Mouse (Mus musculus) liver, postnatal 0 days (tissue): ENCODE data around the gene Olfr1442. TPM values are rescaled to one million over a fixed set of nuclear protein-coding genes. Genes with fewer than 3 reads are reported as not detected.

Experiments used
- ATAC-seq: fragments of 200-750 bp; cut with Nextera tagmentation; 2 replicates; pipeline ENCODE4 v1.8.0; 2017; ENCODE audit warnings: mild to moderate bottlenecking, moderate library complexity
- DNase-seq: peaks from one replicate; pipeline ENCODE4 v3.0.0-alpha.2; 2016
- H3K27ac ChIP-seq: fragments of 300-500 bp; sonication (generic); 2 replicates; pipeline ENCODE4 v1.5.1; 2014; ENCODE audit warnings: antibody characterized with exemption, moderate library complexity, mild to moderate bottlenecking, low read depth
- H3K27me3 ChIP-seq: fragments of 300-500 bp; sonication (generic); 2 replicates; pipeline ENCODE4 v1.6.1; 2014; ENCODE audit warnings: low read length, control low read depth, mixed read lengths; ENCODE audit not compliant: insufficient read depth
- H3K36me3 ChIP-seq: fragments of 300-500 bp; sonication (generic); replicated peaks from 2 replicates; pipeline ENCODE4 v1.6.1; 2014; ENCODE audit warnings: mild to moderate bottlenecking, control low read depth, low read length, moderate library complexity, mixed read lengths; ENCODE audit not compliant: insufficient read depth
- H3K4me1 ChIP-seq: fragments of 300-500 bp; sonication (generic); 2 replicates; pipeline ENCODE4 v1.6.1; 2014; ENCODE audit warnings: antibody characterized with exemption, mild to moderate bottlenecking, control low read depth; ENCODE audit not compliant: insufficient read depth
- H3K4me2 ChIP-seq: fragments of 300-500 bp; sonication (generic); 2 replicates; pipeline ENCODE4 v1.6.1; 2014; ENCODE audit warnings: low read depth, mild to moderate bottlenecking, low read length, moderate library complexity, mixed read lengths
- H3K4me3 ChIP-seq: fragments of 300-500 bp; sonication (generic); 2 replicates; pipeline ENCODE4 v1.5.1; 2014; ENCODE audit warnings: low read depth, low read length
- H3K9ac ChIP-seq: fragments of 300-500 bp; sonication (generic); replicated peaks from 2 replicates; pipeline ENCODE4 v1.6.1; 2014; ENCODE audit warnings: mild to moderate bottlenecking, moderate library complexity
- H3K9me3 ChIP-seq: fragments of 300-500 bp; sonication (generic); 2 replicates; pipeline ENCODE4 v1.6.1; 2016; ENCODE audit warnings: mild to moderate bottlenecking, control low read depth, low read length, mixed read lengths
- CTCF ChIP-seq: sonication (generic); IDR thresholded peaks from 2 replicates; pipeline ENCODE4 v1.5.1; 2016; ENCODE audit warnings: antibody characterized with exemption, low read depth
- EP300 ChIP-seq: IDR thresholded peaks from 2 replicates; pipeline ENCODE4 v1.6.1; 2016; ENCODE audit warnings: antibody characterized with exemption, low read depth, mild to moderate bottlenecking
- WGBS: fragments of 180-500 bp; shearing (Covaris S2); extraction: QIAGEN DNeasy Blood & Tissue Kit; methylation state at CpG from one replicate; pipeline ENCODE4 v1.1.7; 2014; ENCODE audit not compliant: insufficient replicate concordance; 5-methylcytosine and 5-hydroxymethylcytosine counted together
- polyA plus RNA-seq: library from polyadenylated mRNA; unstranded; fragments of >200 nt; fragmentation: Nextera tagmentation; extraction: Ambion mirVana; gene quantifications from 2 replicates; pipeline ENCODE4 v1.2.1, GENCODE M21; 2015

The Olfr1442 gene
- not detected in 2 replicates for polyA plus RNA-seq

DNA sequence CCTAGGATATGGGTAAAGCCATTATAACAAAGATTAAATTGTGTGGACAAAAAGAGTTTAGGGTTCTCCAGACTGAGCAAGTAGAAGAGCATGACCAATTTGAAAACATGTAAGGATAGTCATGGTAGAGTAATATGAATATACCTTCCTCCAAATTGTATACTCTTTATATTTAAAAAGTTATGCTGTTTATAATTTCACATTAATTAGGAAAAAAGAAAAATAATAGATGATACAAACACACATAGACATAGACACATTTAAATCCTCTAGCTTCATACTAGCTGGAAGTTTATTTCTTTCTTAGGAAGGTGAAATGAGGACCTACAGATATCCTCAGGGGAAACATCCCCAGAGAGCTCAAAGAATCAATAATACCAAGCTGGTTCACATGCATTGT, at the start of gene Olfr1442:
Olfr1442 (plus strand) TSS at position 301 of the 400 bp plus-strand sequence.
- TF ChIP-seq CTCF (no peak), EP300 (no peak)
- ATAC-seq = no peak
- H3K27ac ChIP-seq = no peak within 1 kb of the TSS
- H3K9me3 ChIP-seq = no peaks in the 10 kb centered on the region
- H3K27me3 ChIP-seq = no peaks in the 10 kb centered on the region
- H3K4me1 ChIP-seq = no peaks in the 10 kb centered on the region
- H3K36me3 ChIP-seq = no peaks in the 10 kb centered on the region
- no peak within 1 kb of the TSS for H3K4me3 ChIP-seq
- H3K4me2 ChIP-seq = no peak within 1 kb of the TSS
- DNase-seq = no peak
- no peak within 1 kb of the TSS for H3K9ac ChIP-seq

DNA sequence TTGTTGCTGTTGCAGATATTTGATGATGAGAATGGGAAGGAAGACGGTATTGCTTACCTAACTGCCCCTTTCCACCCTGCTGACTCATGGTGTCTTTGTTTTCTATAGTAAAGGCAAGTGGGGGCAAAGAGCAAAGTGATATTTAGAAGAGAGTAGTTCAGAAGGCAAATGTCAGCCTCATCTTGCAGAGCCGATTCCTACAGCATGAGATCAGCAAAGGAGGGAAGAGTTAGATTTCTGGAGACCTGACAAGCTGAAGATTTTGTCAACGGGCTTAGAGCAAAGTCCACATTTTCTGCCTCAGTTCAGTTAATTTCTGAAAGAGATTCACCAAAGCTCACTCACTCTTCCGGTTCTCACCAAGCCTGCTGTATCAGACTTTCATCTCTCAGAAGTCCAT, 37.1 kb upstream of the Olfr1442 start, which contains the start of gene Glyat:
Glyat (plus strand) TSS at position 133 of the 400 bp plus-strand sequence.
- TF ChIP-seq EP300 (no peak), CTCF (no peak)
- ATAC-seq = no peak
- 41% methylated on average over 4 of the region's 4 CpGs for WGBS

DNA sequence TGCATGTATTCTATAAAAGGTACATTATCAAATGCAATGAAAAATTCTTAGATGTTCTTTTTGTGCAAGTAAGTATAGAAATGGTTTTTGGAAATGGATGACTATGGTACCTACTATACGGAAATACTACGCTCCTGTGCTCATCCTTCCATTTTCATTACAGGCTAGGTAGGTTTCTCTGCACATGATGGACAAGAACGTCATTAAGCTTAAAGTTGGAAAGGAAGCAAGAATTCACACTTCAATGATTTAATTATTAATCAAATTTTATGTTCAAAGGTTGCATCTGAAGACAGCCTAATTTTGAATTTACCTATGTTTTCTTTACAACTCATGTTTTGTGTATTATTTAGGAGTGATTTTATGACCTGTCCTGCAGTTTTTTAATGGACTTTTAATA, 36.0 kb upstream of the Olfr1442 start:
- no peaks in the 10 kb centered on the region for H3K9me3 ChIP-seq
- H3K27ac ChIP-seq = no peak overlapping the region
- no peak overlapping the region for H3K4me2 ChIP-seq
- H3K36me3 ChIP-seq = no peaks in the 10 kb centered on the region
- no peak for DNase-seq
- TF ChIP-seq CTCF (no peak), EP300 (no peak)
- 0 out of 2 replicates have a peak, but pooled peaks cover 6% of the 10 kb centered on the region for H3K4me1 ChIP-seq
- H3K4me3 ChIP-seq = no peak overlapping the region
- ATAC-seq = no peak
- H3K9ac ChIP-seq = no peak overlapping the region
- no peaks in the 10 kb centered on the region for H3K27me3 ChIP-seq
- WGBS = 76% methylated on average over 3 of the region's 3 CpGs

More for the DNA sequence above, 37.1 kb upstream of the Olfr1442 start, which contains the start of gene Glyat:
- no peaks in the 10 kb centered on the region for H3K36me3 ChIP-seq
- H3K27me3 ChIP-seq = no peaks in the 10 kb centered on the region
- H3K4me2 ChIP-seq = no peak within 1 kb of the TSS; the same call in 1 of the 2 replicates
- H3K4me3 ChIP-seq = no peak within 1 kb of the TSS
- no peaks in the 10 kb centered on the region for H3K9me3 ChIP-seq
- no peak within 1 kb of the TSS for H3K9ac ChIP-seq
- 0 out of 2 replicates have a peak, but pooled peaks cover 4% of the 10 kb centered on the region for H3K4me1 ChIP-seq
- DNase-seq = no peak
- no peak within 1 kb of the TSS for H3K27ac ChIP-seq

DNA sequence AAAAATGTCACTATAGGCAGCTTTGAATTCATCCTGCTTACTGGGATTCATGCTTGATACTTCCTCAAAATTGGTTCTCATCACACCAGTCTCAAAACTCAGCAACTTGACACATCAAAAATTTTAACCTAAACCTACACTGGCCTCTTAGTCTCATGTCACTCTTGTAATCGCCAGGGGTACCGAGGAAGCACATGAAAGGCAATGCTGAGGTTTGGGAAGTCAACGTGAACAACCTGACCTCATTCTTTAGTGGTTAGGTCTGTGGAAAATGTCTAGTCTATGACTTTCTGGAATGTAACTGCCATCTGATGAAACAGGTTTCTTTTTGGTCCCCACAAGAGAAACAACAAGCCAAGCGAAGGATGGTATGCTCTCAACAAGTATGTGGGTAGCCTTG, 35.3 kb upstream of the Olfr1442 start:
- TF ChIP-seq CTCF (no peak), EP300 (no peak)
- no peak for DNase-seq

DNA sequence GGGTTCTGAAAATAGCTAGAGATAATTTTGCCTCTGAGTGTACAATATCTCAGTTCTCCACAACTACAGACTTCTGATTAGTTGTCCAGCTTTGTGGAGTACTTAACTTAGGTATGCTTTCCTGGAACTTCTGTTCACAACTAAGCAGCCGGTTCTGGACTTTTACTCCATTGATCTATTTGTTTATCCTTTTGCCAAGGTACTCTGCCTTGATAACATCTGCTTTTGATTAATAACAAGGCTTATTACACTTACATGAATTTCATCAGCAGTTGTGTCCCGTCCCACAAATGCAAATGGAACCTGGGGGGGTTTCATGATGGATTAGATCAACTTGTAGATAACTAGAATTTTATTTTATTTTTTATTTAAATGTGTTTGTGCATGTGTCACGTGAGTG, 33.4 kb upstream of the Olfr1442 start:
- ATAC-seq (peak; percentile 53), DNase-seq (no peak)
- Histone ChIP-seq H3K4me2 (no peak overlapping the region), H3K27me3 (no peaks in the 10 kb centered on the region), H3K9me3 (no peaks in the 10 kb centered on the region), H3K4me3 (no peak overlapping the region), H3K27ac (0 out of 2 replicates have a peak overlapping the region, but pooled peaks have one; percentile 57), H3K9ac (no peak overlapping the region), H3K36me3 (no peaks in the 10 kb centered on the region), H3K4me1 (0 out of 2 replicates have a peak, but pooled peaks cover 6% of the 10 kb centered on the region)
- WGBS = 49% methylated on average over 3 of the region's 3 CpGs
- TF ChIP-seq CTCF (no peak), EP300 (no peak)

More for the DNA sequence above, 35.3 kb upstream of the Olfr1442 start:
- no peak overlapping the region for H3K4me2 ChIP-seq
- no peaks in the 10 kb centered on the region for H3K9me3 ChIP-seq
- 0 out of 2 replicates have a peak, but pooled peaks cover 6% of the 10 kb centered on the region for H3K4me1 ChIP-seq
- no peak overlapping the region for H3K27ac ChIP-seq
- no peak overlapping the region for H3K4me3 ChIP-seq
- H3K27me3 ChIP-seq = no peaks in the 10 kb centered on the region
- WGBS = 83% methylated on average over 4 of the region's 4 CpGs
- no peak overlapping the region for H3K9ac ChIP-seq
- no peak for ATAC-seq
- no peaks in the 10 kb centered on the region for H3K36me3 ChIP-seq

DNA sequence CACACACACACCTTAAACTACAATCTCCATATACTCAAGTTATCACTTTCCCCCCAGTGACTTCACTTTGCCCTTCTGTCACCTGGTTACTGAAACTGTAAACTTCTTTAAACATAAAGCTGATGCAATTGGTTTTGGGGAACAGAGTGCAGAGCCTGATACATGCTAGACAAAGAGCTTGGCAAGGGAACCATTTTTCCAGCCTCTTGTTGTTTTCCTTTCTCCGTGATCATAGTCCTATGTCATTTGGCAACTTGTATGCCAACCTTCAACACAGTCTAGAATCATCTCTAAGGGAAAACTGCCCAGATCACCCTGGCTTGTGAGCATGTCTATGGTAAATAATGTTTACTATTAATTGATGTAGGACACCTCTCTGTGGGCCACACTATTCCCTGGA, 32.2 kb upstream of the Olfr1442 start:
- no peak overlapping the region for H3K4me2 ChIP-seq
- H3K27ac ChIP-seq = peak overlapping the region; percentile 77
- 0 out of 2 replicates have a peak, but pooled peaks have one; percentile 13 for TF ChIP-seq EP300
- no peak for TF ChIP-seq CTCF
- H3K9me3 ChIP-seq = no peaks in the 10 kb centered on the region
- H3K4me3 ChIP-seq = no peak overlapping the region
- peak; percentile 84 for ATAC-seq
- DNase-seq = no peak
- H3K9ac ChIP-seq = no peak overlapping the region
- WGBS = 50% methylated on average over 1 of the region's 1 CpGs
- H3K27me3 ChIP-seq = no peaks in the 10 kb centered on the region
- no peaks in the 10 kb centered on the region for H3K36me3 ChIP-seq
- H3K4me1 ChIP-seq = 0 out of 2 replicates have a peak, but pooled peaks cover 5% of the 10 kb centered on the region

DNA sequence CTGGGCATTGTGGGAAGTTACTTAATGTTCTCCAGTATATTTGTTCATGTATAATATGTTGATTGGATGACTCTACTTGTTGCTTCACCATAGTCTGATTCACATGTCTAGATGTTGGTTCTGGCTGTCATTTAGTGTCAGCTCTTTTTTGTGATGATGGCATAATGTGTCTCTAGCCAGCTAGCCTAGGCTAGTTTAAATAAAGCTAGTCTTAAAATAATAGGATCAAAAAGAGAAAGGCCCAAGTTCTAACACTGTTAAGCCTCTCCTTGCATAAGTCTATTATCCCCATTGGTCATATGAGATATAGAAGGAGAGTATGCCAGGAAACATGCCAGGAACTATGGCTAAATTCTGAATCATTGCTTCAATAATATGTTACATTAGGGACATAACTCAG, 20.7 kb upstream of the Olfr1442 start:
- no peak for TF ChIP-seq EP300
- TF ChIP-seq CTCF = no peak
- H3K27me3 ChIP-seq = no peaks in the 10 kb centered on the region

More for the DNA sequence above, 20.7 kb upstream of the Olfr1442 start:
- Histone ChIP-seq H3K36me3 (no peaks in the 10 kb centered on the region), H3K4me1 (no peaks in the 10 kb centered on the region), H3K9me3 (no peaks in the 10 kb centered on the region), H3K4me3 (no peak overlapping the region), H3K27ac (no peak overlapping the region), H3K9ac (no peak overlapping the region), H3K4me2 (no peak overlapping the region)
- DNase-seq (no peak), ATAC-seq (no peak)
